Mouse (Mus musculus) adrenal gland, postnatal 14 days (tissue): ENCODE data around the gene Rcsd1. TPM values are rescaled to one million over a fixed set of nuclear protein-coding genes. Genes with fewer than 3 reads are reported as not detected.

ENCODE experiments used
- DNase-seq: peaks from one replicate; pipeline ENCODE4 v3.0.0; 2021; ENCODE audit warnings: mixed read lengths
- microRNA-seq, 2 experiments: library from miRNA; unstranded; fragments of <30 nt; microRNA quantifications; one replicate each; pipeline ENCODE4 v1.2.0; 2021
- total RNA-seq: library from RNA; stranded (reverse); gene quantifications from 2 replicates; pipeline ENCODE4 v1.2.3, GENCODE M21; 2021

The Rcsd1 gene
- total RNA-seq, 1 experiment from 2014 or later = 22.1 TPM

DNA sequence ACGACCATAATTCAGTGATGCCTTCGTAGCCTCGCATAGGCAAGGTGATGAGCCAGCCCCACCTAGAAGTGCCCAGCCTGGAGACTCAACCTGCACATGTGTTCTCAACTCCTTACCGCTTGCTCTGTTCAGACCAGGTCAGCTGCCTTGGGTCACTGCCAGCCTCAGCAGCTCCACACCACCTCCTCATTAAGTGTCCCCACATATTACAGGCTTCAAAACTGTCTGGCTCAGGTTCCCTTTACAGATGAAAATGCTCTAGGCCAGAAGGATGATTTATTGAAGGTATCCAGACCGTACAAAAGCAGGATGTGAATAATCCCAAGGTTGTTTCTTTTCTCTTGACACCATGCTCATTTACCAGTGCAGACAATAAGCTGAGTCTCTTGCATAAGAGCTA is 83.7 kb downstream of the Rcsd1 start:
- no peak for DNase-seq

GRCm38 (mm10) chr1:165625058-165625457 is 84.5 kb downstream of the Rcsd1 start:
- no peak for DNase-seq

DNA sequence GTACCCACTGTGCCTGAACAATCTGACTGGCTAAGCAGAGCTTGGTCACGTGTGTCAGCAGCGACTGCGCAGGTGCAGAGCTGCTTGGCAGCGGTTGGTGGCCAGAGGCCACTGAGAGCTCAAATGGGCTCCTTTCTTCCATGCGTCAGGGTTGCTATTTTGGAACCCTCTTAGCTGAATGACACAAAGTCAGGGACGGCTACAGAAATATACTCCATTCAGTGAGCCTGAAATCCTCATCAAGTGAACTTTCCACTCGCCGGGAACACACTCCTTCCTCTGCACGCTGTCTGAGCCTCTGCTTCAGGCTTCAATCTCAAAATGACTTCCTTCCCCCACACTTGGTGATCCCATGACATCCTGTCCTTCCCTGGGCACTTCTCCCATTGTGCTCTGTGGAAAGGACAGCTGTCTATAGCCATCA is 91.3 kb downstream of the Rcsd1 start:
- peak; percentile 48 for DNase-seq

- peak; percentile 63 for DNase-seq
Measured at GRCm38 (mm10) chr1:165617166-165617891, 92.2 kb downstream of the Rcsd1 start.

DNA sequence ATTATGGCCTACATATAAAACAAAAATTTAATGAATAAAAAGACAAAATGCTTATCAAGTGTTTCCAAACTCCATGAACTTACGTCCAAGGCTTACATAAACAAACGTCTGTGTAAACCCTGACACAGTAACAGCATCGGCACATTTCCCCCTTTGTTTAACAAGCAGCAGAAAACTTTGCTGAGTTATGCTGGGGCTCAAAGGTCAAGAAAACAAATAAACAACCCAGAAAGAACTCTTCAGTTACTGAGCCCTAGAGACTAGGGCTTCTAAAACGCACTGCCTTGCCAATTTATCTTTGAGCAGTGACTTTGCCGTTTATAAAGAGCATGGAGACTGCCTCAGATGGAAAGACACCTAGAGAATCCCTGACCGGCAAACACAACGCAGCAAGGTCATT is 92.9 kb downstream of the Rcsd1 start:
- DNase-seq = no peak

DNA sequence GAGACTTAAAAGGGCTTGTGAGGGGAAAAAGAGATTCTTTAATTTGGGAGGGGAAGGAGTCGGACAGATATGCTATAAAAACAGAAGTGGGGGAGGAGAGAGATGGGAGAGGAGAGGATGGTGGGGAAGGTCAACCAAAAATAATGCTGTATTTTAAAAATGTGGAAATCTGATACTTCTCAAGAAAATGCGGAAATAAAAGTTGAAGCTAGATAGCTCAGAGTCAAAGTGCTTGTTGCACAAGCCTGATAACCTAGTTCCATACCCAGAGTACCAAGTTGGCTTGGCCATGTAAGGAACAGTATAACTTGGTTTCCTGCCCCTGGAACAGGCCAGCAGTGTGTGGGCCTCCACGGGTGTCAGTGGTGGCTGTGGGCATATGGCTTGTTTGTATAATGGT is 94.8 kb downstream of the Rcsd1 start:
- no peak for DNase-seq

DNA sequence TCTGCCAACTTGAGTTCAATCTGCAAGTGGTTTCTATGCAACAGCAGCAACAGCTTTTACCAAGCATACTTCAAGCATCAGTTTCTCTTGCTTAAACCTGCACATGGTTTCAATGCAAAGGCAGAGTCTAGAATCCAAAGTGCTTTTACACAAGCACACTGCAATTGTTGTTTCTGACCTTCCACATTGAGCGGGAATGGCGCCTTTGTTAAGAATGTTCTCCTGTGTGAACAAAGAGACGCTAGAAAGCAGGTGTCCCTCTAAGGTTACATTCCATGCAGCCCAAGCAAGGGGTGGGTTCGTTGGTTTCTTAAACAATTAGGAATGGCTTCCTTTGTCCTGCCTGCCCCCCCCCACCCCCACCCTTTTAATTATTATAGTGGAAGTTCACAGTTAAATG is 95.6 kb downstream of the Rcsd1 start:
- DNase-seq = no peak

DNA sequence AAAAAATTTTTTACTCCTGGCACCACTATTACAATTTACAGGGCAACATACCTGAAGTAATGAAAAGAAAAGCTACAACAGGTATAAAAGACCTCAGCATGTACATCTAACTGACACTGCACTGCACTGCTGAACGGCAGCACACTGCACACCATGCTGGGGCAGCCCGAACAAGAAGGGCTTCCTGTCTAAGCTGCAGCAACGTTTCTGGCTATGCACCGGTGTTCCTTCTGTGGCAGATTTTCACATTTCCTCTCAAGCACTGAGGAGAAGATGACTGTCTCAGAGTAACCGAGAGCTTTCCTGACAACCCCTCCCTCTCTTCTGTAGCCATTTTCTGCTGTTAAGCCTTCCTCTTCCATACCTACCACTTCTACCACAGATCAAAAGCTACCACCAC is 96.8 kb downstream of the Rcsd1 start:
- DNase-seq = no peak

DNA sequence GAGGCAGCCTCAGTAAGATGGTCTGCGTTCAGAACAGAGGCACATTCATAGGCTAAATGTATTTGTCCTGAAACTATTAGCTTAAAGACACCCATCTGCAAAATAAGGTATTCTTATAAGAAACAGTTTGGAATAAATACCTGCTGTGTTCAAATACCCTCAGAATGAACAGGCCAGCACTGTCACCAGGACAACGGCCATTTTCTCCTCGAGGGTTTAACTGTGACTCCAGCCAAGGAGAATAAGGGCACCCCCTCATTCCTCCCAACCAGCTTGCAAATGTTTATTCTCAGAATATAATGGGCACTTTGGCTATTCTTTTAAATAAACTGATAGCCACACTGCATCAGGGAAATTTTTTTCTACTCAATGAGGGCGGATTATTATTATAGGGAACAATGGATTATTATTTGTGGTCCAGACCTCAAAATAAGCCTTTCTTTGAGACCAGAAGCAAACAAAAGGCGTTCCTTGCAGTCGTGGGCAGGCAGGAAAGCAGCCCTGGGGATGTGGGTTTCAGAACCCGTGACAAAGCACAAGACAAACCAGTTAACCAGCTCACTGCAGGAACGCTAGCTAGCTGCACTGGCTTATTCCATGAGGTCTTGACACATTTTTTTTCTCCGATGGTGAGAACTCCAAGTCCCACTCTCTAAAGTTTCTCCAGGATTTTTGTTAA is 99.1 kb downstream of the Rcsd1 start:
- no peak for DNase-seq

DNA sequence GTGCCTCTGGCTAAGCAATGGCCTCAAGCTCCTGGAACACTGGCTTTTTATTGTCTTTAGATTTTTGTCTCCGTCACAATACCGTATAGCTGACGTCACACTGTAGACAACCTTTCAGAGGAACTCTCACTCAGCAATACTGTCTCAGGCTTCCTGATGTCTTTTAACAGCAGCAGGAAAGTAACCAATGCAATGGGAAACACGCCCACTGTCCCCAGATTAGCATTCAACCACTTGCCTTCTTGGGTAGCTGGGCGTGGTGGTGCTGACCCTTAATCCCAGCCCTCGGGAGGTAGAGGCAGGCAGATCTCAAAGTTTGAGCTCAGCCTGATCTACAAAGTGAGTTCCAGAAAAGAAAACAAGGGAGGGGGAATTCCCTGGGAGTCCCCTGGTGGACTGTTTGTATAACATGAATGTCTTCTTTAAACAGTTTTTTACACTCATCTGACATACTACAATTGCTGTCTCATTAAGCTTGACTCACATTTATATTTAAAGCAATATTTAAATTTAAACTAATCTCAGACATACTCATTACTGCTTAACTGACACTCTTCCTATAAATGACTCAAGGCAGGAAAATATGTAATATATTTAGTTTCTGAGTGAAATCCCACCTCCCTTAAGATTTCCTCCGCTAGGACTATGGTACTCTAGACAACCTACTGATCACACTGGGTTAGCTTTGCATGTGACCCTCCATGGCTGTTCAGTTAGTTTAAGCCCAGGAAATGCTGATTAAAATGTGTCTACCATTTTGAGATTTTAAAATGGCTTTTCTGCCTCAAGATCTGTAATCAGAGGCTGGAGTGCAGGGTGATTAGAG is 99.8 kb downstream of the Rcsd1 start:
- DNase-seq = no peak

GRCm38 (mm10) chr1:165608904-165609303 is 100.7 kb downstream of the Rcsd1 start:
- DNase-seq = no peak

DNA sequence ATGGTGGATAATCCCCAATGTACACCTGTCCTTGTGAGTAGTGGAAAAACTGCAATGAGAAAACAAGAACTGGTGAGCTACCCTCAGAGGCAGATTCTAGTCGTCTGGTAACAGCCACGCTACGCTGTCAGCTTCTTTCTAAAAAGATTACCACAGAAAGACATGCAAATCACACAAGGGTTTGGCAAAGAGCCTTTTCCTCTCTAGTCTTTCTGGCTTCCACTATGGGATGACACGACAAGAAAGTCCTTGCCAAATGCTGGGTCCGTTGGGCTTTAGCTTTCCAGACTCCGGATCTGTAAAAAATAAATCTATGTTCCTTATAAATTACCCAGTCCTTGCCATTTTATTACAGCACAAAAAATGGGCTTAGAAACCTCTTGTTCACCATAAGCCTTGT is 103.8 kb downstream of the Rcsd1 start:
- no peak for DNase-seq

DNA sequence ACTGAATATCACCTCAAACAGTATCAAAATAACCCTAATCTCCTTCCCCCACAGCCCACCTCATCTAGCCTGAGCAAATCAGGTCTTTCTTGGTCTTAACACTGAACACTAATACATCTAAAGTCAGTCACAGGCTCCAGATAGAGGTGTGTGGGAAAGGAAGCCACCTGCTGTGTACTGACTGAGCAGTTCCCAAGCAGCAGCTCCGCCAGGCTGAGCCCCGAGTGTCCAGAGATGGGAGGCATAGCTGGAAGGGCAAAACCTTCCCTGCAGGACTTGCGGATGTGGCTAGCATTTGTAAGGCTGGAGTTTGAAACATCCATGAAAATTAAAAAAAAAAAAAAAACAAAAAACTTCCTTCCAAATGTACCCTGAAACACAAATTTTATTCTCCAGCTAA is 104.4 kb downstream of the Rcsd1 start:
- no peak for DNase-seq

GRCm38 (mm10) chr1:165604203-165604602 is 105.4 kb downstream of the Rcsd1 start:
- no peak for DNase-seq

DNA sequence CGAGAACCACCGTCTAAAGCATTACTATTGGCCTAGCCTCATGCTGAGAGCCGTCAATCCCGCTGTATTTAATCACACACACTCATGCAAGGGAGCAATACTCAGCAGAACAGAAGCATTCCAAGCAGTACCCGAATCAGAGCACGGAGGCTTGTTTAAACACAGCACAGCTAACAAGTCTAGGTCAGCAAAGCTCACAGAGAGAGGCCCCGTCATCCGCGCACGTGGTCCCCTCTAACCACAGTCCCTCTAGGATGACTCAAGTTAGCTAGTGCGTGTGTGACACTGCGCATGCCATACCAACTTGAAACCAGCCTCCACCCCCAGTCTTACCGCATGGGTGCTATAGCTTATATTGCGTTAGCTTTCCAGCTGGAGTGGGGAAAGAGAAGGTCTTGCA is 106.3 kb downstream of the Rcsd1 start:
- DNase-seq = no peak

DNA sequence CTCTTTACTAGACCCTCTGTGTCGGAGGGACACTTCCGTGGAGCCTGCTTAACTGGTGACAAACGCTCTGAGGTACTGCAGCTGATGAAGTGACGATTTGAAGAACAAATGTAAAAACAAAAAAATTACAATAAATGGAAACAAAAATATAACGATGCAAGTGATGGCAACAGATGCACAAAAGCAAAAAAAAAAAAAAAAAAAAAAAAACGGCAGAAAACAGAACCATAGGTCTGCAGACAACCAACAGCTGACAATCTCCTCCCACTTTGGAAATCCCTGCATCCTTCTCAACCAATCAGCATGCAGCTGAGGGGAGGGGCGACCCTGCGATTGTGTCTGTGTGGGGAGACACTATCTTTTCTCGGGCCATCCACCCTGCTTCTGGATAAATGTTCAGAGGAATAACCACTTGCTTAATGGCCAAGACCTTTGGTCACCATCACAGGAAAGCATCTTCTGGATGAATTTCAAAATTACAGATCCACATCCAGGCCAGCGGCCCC is 107.7 kb downstream of the Rcsd1 start:
- no peak for DNase-seq

Small RNAs within 50 kb of the gene (microRNA-seq; reads per million reads assigned to microRNA genes)
- gene Gm44458 = 0 reads per million in 2 experiments

Other genes with a start within 250 kb of the Rcsd1 start
- gene Dcaf6, start 249.3 kb downstream of the Rcsd1 start, total RNA-seq = 44.5 and 46.5 TPM in 2 replicates
- gene Mpc2, start 249.1 kb downstream of the Rcsd1 start, total RNA-seq = 311 and 341 TPM in 2 replicates
- gene Adcy10, start 224.6 kb downstream of the Rcsd1 start, total RNA-seq = 0.11 TPM in 2 replicates
- 39.1 and 40.4 TPM in 2 replicates for gene Mpzl1, start 75.2 kb downstream of the Rcsd1 start, total RNA-seq
- gene Creg1, start 54.0 kb upstream of the Rcsd1 start, total RNA-seq = 36.6 and 56.6 TPM in 2 replicates
- 1.3 and 9.1 TPM in 2 replicates for gene Cd247, start 78.9 kb upstream of the Rcsd1 start, total RNA-seq